In the genomic region with DNA sequence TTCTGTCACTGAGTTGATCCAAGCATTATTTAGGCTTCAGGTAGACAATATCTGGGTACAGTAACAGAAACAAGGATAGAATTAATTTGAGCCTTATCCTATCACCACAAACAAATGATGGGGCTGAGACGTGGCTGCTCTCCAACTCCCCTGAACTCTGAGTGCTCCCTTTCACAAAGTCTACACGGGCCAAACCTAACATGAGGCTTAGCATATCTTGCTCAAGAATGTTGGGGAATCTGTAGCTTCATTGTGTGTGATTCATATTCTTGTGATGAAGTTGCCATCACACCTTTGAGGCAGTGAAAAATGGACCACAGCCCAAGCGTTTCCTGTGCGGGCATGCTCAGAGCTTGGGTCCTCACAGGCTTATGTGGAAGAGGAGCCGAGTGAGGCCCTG, we compare ENCODE assay signal across 21 mouse cellular contexts. TPM values are rescaled to one million over a fixed set of nuclear protein-coding genes. Genes with fewer than 3 reads are reported as not detected.
DNase-seq lines count a peak whose midpoint lies in the region; ATAC-seq lines count a peak whose summit lies in the region.
"Had no signal": no experiment of that assay in that cellular context is flagged by ENCODE, and none has a peak within 500 bp of the region (broad histone marks: within the 10 kb centered on the region; RNA-seq: fewer than 3 reads in every experiment).

No protein-coding gene starts in this region.

- DNase-seq in midbrain, embryonic 11.5 days (ENCODE audit: low spot score, missing footprints) = peak; percentile 59
- DNase-seq in midbrain, embryonic 14.5 days = no peak
- peak; percentile 57 for DNase-seq in NIH3T3 (ENCODE audit: low read depth)
- DNase-seq in fat pad, adult 2 months (ENCODE audit: extremely low read depth, low read depth, low spot score) = peak; percentile 91
- no peak for DNase-seq in embryo, embryonic 10 days (ENCODE audit: low spot score)
- no peak for DNase-seq in forebrain, embryonic 11.5 days (ENCODE audit: low spot score)
- DNase-seq: adrenal gland, adult 8-10 months; adrenal gland, postnatal 36 days; cerebellum, adult 2 months; cerebellum, postnatal 10 days; embryo, embryonic 11 days; gastrocnemius, postnatal 36 days; heart, adult 18-20 months; heart, postnatal 14 days had no signal

- no peaks in the 10 kb centered on the region for H3K4me1 ChIP-seq in midbrain, embryonic 11.5 days (ENCODE audit: control insufficient read depth, insufficient read depth, low read length)
- H3K4me1 ChIP-seq in midbrain, embryonic 14.5 days (ENCODE audit: control insufficient read depth, insufficient read depth, low read length) = no peaks in the 10 kb centered on the region
- H3K4me1 ChIP-seq in forebrain, embryonic 11.5 days (replicated peaks; ENCODE audit: control insufficient read depth, insufficient read depth, low read length) = no peaks in the 10 kb centered on the region
- H3K4me1 ChIP-seq: embryonic facial prominence, embryonic 12.5 days; hindbrain, embryonic 10.5 days had no signal

- no peaks in the 10 kb centered on the region for H3K27me3 ChIP-seq in midbrain, embryonic 11.5 days (ENCODE audit: control insufficient read depth, insufficient read depth, low read length)
- no peaks in the 10 kb centered on the region for H3K27me3 ChIP-seq in midbrain, embryonic 14.5 days (ENCODE audit: control insufficient read depth, insufficient read depth, low read length)
- H3K27me3 ChIP-seq in forebrain, embryonic 11.5 days (ENCODE audit: control insufficient read depth, insufficient read depth, low read length) = no peaks in the 10 kb centered on the region
- H3K27me3 ChIP-seq: CH12.LX; embryonic facial prominence, embryonic 12.5 days; heart, embryonic 15.5 days had no signal

- WGBS in midbrain, embryonic 11.5 days = 84% methylated on average over 5 of the region's 5 CpGs
- 81% methylated on average over 5 of the region's 5 CpGs for WGBS in midbrain, embryonic 14.5 days
- 90% methylated on average over 5 of the region's 5 CpGs for WGBS in forebrain, embryonic 11.5 days

- H3K4me3 ChIP-seq in midbrain, embryonic 11.5 days (ENCODE audit: low read depth, low read length) = no peak overlapping the region
- no peak overlapping the region for H3K4me3 ChIP-seq in midbrain, embryonic 14.5 days (replicated peaks; ENCODE audit: low read depth, low read length)
- no peak overlapping the region for H3K4me3 ChIP-seq in forebrain, embryonic 11.5 days (ENCODE audit: low read depth, low read length)
- H3K4me3 ChIP-seq: embryonic facial prominence, embryonic 12.5 days; heart, embryonic 15.5 days; hindbrain, embryonic 10.5 days had no signal

- H3K9ac ChIP-seq in midbrain, embryonic 11.5 days (ENCODE audit: low read length) = no peak overlapping the region
- H3K9ac ChIP-seq in midbrain, embryonic 14.5 days (replicated peaks; ENCODE audit: low read length) = no peak overlapping the region
- H3K9ac ChIP-seq in forebrain, embryonic 11.5 days (ENCODE audit: low read length) = no peak overlapping the region
- H3K9ac ChIP-seq: embryonic facial prominence, embryonic 12.5 days; heart, embryonic 15.5 days; hindbrain, embryonic 14.5 days had no signal

- ATAC-seq in midbrain, embryonic 11.5 days (ENCODE audit: low FRiP score) = no peak
- ATAC-seq in midbrain, embryonic 14.5 days (ENCODE audit: low FRiP score, low TSS enrichment) = no peak
- ATAC-seq in forebrain, embryonic 11.5 days (replicated peaks; ENCODE audit: low FRiP score) = no peak
- ATAC-seq: forebrain, embryonic 14.5 days had no signal

- H3K4me2 ChIP-seq in midbrain, embryonic 11.5 days = no peak overlapping the region
- H3K4me2 ChIP-seq in midbrain, embryonic 14.5 days (ENCODE audit: low read length) = no peak overlapping the region
- H3K4me2 ChIP-seq in forebrain, embryonic 11.5 days (ENCODE audit: low read depth, low read length, severe bottlenecking) = no peak overlapping the region
- H3K4me2 ChIP-seq: embryonic facial prominence, embryonic 12.5 days; heart, embryonic 11.5 days; heart, embryonic 15.5 days; hindbrain, embryonic 14.5 days had no signal

- no peaks in the 10 kb centered on the region for H3K36me3 ChIP-seq in midbrain, embryonic 11.5 days (ENCODE audit: control insufficient read depth, insufficient read depth, low read length)
- no peaks in the 10 kb centered on the region for H3K36me3 ChIP-seq in midbrain, embryonic 14.5 days (ENCODE audit: control insufficient read depth, insufficient read depth, low read length)
- no peaks in the 10 kb centered on the region for H3K36me3 ChIP-seq in forebrain, embryonic 11.5 days (ENCODE audit: control insufficient read depth, insufficient read depth, low read length)
- H3K36me3 ChIP-seq: embryonic facial prominence, embryonic 12.5 days; heart, embryonic 15.5 days; hindbrain, embryonic 10.5 days had no signal

- no peaks in the 10 kb centered on the region for H3K9me3 ChIP-seq in midbrain, embryonic 11.5 days (ENCODE audit: control insufficient read depth, low read length)
- H3K9me3 ChIP-seq in midbrain, embryonic 14.5 days (ENCODE audit: control insufficient read depth, low read length) = no peaks in the 10 kb centered on the region
- no peaks in the 10 kb centered on the region for H3K9me3 ChIP-seq in forebrain, embryonic 11.5 days (ENCODE audit: control insufficient read depth, low read length)
- H3K9me3 ChIP-seq: embryonic facial prominence, embryonic 12.5 days; heart, embryonic 15.5 days; hindbrain, embryonic 10.5 days had no signal

- H3K27ac ChIP-seq in midbrain, embryonic 11.5 days (ENCODE audit: low read depth, low read length) = no peak overlapping the region
- H3K27ac ChIP-seq in midbrain, embryonic 14.5 days (replicated peaks; ENCODE audit: low read depth, low read length) = no peak overlapping the region
- H3K27ac ChIP-seq in forebrain, embryonic 11.5 days (ENCODE audit: low read depth, low read length) = no peak overlapping the region
- H3K27ac ChIP-seq: embryonic facial prominence, embryonic 12.5 days; heart, embryonic 15.5 days; hindbrain, embryonic 10.5 days; hindbrain, embryonic 14.5 days had no signal

RNA-seq across cellular contexts. Expression of gene Ednra, which starts 53.3 kb away (rescaled TPM):
- 13.4 and 17.9 TPM in 2 replicates for polyA plus RNA-seq in midbrain, embryonic 11.5 days (2014; fragmentation: Nextera tagmentation; extraction: Ambion mirVana)
- polyA plus RNA-seq in midbrain, embryonic 14.5 days (2014; fragmentation: Nextera tagmentation; extraction: Ambion mirVana) = 3.7 and 7.1 TPM in 2 replicates
- polyA plus RNA-seq in forebrain, embryonic 11.5 days (2014; fragmentation: Nextera tagmentation; extraction: Ambion mirVana) = 17.7 and 21.8 TPM in 2 replicates

Comparison
In these comparisons a context has a peak if more than half of its experiments do, and no peak if none do; other contexts are left out.
1. DNase-seq: peak in midbrain, embryonic 11.5 days (single experiment), NIH3T3 (single experiment) and fat pad, adult 2 months (single experiment); none in midbrain, embryonic 14.5 days (single experiment), embryo, embryonic 10 days (single experiment) and forebrain, embryonic 11.5 days (single experiment).